Mouse (Mus musculus) C2C12 (cell line): ENCODE measurements around the gene Pnmal2. TPM values are rescaled to one million over a fixed set of nuclear protein-coding genes. Genes with fewer than 3 reads are reported as not detected.

Source experiments
- H3K27me3 ChIP-seq: one replicate; pipeline ENCODE4 v1.6.1; 2011; ENCODE audit not compliant: control insufficient read depth, insufficient read depth, insufficient read length
- H3K36me3 ChIP-seq: one replicate; pipeline ENCODE4 v1.6.1; 2011; ENCODE audit not compliant: control insufficient read depth, insufficient read depth
- H3K4me3 ChIP-seq: one replicate; pipeline ENCODE4 v1.5.1; 2011; ENCODE audit warnings: mild to moderate bottlenecking, control low read depth; ENCODE audit not compliant: poor library complexity, insufficient read depth, severe bottlenecking
- H3K79me2 ChIP-seq: one replicate; pipeline ENCODE4 v1.6.1; 2011; ENCODE audit not compliant: control insufficient read depth, insufficient read depth
- H3K79me3 ChIP-seq: one replicate; pipeline ENCODE4 v1.6.1; 2011; ENCODE audit warnings: low read depth, control low read depth
- H3ac ChIP-seq: one replicate; pipeline ENCODE3; 2011; ENCODE audit warnings: low read depth; ENCODE audit not compliant: control insufficient read depth, insufficient read length
- CEBPB ChIP-seq: IDR thresholded peaks from one replicate; pipeline ENCODE4 v1.6.1; 2011; ENCODE audit warnings: low read depth, mild to moderate bottlenecking, control low read depth, moderate library complexity
- CTCF ChIP-seq: IDR thresholded peaks from one replicate; pipeline ENCODE4 v1.5.1; 2011; ENCODE audit not compliant: control insufficient read depth, insufficient read depth, insufficient read length
- FOSL1 ChIP-seq: IDR thresholded peaks from one replicate; pipeline ENCODE4 v1.8.0; 2011; ENCODE audit warnings: mild to moderate bottlenecking, low read length; ENCODE audit not compliant: poor library complexity, insufficient read depth, severe bottlenecking
- MAX ChIP-seq: IDR thresholded peaks from one replicate; pipeline ENCODE4 v1.6.1; 2011; ENCODE audit warnings: mild to moderate bottlenecking, control low read depth
- MYOD1 ChIP-seq: IDR thresholded peaks from one replicate; pipeline ENCODE4 v1.6.1; 2011; ENCODE audit warnings: low read depth; ENCODE audit not compliant: control insufficient read depth, insufficient read length
- MYOG ChIP-seq: IDR thresholded peaks from one replicate; pipeline ENCODE4 v1.6.1; 2011; ENCODE audit not compliant: control insufficient read depth, insufficient read length; ENCODE audit errors: extremely low read depth
- USF1 ChIP-seq: IDR thresholded peaks from one replicate; pipeline ENCODE4 v1.6.1; 2011; ENCODE audit warnings: low read depth, mild to moderate bottlenecking, control low read depth, moderate library complexity
- polyA plus RNA-seq: library from polyadenylated mRNA; unstranded; fragments of >200 nt; fragmentation: generic; extraction: Trizol; gene quantifications from one replicate; pipeline ENCODE4 v1.2.1, GENCODE M21; 2012; ENCODE audit warnings: missing spikeins

Gene Pnmal2
- polyA plus RNA-seq, 1 experiment = 12.6 TPM

DNA sequence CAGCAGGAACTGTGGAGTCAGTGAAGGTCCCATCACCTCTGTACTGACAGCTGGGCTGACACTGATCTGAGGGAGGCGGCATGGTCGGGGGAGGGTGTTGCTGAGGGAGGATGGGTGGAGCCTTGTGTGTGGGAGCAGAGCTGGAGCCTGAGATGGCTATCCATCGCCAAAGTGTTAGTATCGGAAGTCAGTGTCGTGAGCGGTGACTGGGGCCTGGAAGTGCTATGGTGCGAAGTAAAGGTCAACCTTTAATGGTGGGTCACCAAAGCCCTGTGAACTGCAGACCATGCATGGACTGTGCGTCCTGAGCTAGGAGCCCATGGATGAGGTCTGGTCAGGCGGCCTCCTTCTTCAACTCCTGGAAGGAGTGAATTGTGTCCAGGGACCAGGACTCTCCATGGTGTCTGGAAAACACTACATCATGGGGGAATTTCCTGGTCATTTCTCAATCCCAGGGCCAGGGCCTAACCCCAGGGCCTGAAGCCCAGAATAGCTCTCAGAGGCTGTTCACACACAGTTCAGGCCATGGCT, 38.9 kb upstream of the Pnmal2 start:
- TF ChIP-seq CEBPB = no peak
- TF ChIP-seq MYOD1 = peak; percentile 14
- Histone ChIP-seq H3K27me3 (no peaks in the 10 kb centered on the region), H3K36me3 (no peaks in the 10 kb centered on the region), H3ac (peak overlapping the region; percentile 2), H3K4me3 (no peak overlapping the region), H3K79me3 (peaks cover 6% of the 10 kb centered on the region), H3K79me2 (peaks cover 23% of the 10 kb centered on the region)

DNA sequence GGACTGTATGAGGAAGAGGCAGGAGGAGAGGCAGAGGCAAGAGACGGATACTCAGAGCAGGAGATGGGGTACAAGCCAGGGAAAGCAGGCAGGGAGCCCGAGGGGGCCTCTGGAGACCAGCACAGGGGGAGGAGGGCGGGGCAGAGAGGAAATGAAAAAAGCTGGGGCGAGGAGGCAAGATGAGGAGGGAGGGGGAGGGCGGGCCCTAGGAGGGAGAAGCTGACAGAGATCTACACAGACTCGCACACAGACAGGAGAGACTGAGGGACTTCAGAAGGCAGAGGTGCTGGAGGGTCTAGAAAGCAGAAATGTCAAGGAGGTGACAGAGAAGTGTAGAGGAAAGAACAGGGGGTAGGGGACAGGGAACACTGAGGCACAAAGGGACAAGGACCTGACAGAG, 38.2 kb upstream of the Pnmal2 start, which contains the start of gene Ptgir:
Ptgir (plus strand) TSS at position 210 of the 400 bp plus-strand sequence.
- Histone ChIP-seq H3K79me3 (peaks cover 6% of the 10 kb centered on the region), H3K4me3 (no peak within 1 kb of the TSS), H3K79me2 (peaks cover 23% of the 10 kb centered on the region), H3K27me3 (no peaks in the 10 kb centered on the region), H3K36me3 (no peaks in the 10 kb centered on the region), H3ac (peak within 1 kb of the TSS; percentile 2)
- TF ChIP-seq CTCF (no peak), CEBPB (no peak), FOSL1 (no peak), MYOD1 (no peak)

DNA sequence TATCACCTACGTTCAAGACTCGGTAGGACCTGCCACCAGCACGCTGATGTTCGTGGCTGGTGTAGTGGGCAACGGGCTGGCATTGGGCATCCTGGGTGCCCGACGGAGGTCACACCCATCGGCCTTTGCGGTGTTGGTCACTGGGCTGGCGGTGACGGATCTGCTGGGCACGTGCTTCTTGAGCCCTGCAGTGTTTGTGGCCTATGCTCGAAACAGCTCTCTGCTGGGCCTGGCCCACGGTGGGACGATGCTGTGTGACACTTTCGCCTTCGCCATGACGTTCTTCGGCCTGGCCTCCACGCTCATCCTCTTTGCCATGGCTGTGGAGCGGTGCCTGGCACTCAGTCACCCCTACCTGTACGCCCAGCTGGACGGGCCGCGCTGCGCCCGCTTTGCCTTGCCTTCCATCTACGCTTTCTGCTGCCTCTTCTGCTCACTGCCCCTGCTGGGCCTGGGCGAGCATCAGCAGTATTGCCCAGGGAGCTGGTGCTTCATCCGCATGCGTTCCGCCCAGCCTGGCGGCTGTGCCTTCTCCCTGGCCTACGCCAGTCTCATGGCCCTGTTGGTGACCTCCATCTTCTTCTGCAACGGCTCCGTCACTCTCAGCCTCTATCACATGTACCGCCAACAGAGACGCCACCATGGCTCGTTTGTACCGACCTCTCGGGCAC, 37.5 kb upstream of the Pnmal2 start:
- H3K79me2 ChIP-seq = peaks cover 23% of the 10 kb centered on the region
- H3ac ChIP-seq = no peak overlapping the region
- TF ChIP-seq CTCF (no peak), MYOG (no peak), MAX (no peak), CEBPB (no peak), USF1 (no peak), MYOD1 (no peak), FOSL1 (no peak)
- no peaks in the 10 kb centered on the region for H3K27me3 ChIP-seq
- H3K4me3 ChIP-seq = no peak overlapping the region
- H3K79me3 ChIP-seq = peaks cover 6% of the 10 kb centered on the region
- no peaks in the 10 kb centered on the region for H3K36me3 ChIP-seq

DNA sequence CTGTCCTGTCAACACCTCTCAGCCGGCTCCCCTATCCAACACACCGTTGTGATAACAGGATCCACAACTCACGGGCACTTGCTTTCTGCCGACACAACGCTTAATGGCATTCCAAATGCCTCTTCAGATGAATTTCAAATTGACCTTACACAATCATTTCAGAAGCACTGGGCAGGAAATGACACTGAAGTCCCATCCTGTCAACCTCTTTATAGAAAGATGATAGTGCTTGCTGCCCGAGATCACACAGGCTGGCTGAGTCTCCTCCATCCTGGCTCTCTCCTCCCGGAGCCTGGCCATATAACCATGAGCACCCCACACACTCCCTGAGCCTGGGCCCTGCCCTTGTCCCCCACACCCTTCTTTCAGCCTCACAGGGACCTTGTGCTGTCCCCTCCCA, 36.6 kb upstream of the Pnmal2 start:
- Histone ChIP-seq H3K36me3 (no peaks in the 10 kb centered on the region), H3K27me3 (no peaks in the 10 kb centered on the region), H3K79me3 (peaks cover 6% of the 10 kb centered on the region), H3K4me3 (no peak overlapping the region), H3K79me2 (peaks cover 23% of the 10 kb centered on the region), H3ac (no peak overlapping the region)
- TF ChIP-seq MYOD1 = no peak
- TF ChIP-seq USF1 = no peak
- no peak for TF ChIP-seq MAX
- TF ChIP-seq MYOG = no peak
- TF ChIP-seq FOSL1 = no peak
- no peak for TF ChIP-seq CEBPB
- TF ChIP-seq CTCF = no peak

DNA sequence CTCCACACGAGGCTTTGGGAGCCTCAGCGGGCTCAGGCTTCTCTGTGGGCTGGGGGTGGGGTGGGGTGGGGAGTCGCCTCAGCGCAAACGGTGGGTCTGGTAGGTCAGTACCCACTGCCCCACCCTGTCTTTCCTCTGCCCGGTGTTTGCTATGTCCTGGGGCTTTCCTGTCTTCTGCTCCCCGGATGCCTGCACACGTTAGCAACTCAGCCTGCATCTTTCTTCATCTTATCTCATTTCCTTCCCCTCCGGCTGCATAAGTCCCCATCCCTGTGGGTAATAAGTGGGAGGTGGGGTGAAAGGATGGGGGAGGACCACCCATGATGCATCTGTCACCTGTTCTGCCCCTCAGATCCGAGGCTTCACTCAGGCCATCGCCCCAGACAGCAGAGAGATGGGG, 36.1 kb upstream of the Pnmal2 start:
- no peak overlapping the region for H3K4me3 ChIP-seq
- no peaks in the 10 kb centered on the region for H3K27me3 ChIP-seq
- TF ChIP-seq MYOD1 = no peak
- no peak for TF ChIP-seq FOSL1
- no peak for TF ChIP-seq CTCF
- no peak for TF ChIP-seq CEBPB
- TF ChIP-seq MAX = no peak
- H3ac ChIP-seq = no peak overlapping the region
- H3K79me2 ChIP-seq = peaks cover 23% of the 10 kb centered on the region
- H3K79me3 ChIP-seq = peaks cover 6% of the 10 kb centered on the region
- no peaks in the 10 kb centered on the region for H3K36me3 ChIP-seq

DNA sequence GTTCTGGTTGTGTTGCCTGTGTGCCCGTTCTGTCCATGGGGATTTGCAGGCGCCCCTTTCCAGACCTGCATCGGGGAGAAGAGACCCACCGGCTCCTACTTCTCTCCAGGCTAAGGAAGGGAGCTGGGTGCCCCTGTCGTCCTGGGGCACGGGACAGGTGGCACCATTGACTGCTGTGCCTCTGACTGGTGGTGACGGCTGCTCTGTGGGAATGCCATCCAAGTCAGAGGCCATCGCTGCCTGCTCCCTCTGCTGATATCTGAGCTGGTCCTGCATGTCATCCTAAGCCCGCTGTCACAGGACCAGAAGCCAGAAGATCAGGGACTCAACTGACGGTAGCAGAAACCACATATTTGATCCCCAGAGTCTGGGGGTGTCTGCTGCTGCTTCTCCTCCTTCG, 35.6 kb upstream of the Pnmal2 start:
- TF ChIP-seq USF1 = no peak
- TF ChIP-seq MYOG = no peak
- TF ChIP-seq CEBPB = no peak
- no peak for TF ChIP-seq CTCF
- TF ChIP-seq MAX = no peak
- no peak for TF ChIP-seq FOSL1
- no peak for TF ChIP-seq MYOD1

More for the DNA sequence above, 35.6 kb upstream of the Pnmal2 start:
- Histone ChIP-seq H3ac (peak overlapping the region; percentile 2), H3K27me3 (no peaks in the 10 kb centered on the region), H3K36me3 (no peaks in the 10 kb centered on the region), H3K79me2 (peaks cover 23% of the 10 kb centered on the region), H3K4me3 (no peak overlapping the region), H3K79me3 (peaks cover 6% of the 10 kb centered on the region)
